Mouse (Mus musculus) gonadal fat pad, adult 2 months (tissue): ENCODE results near the gene Spef2. TPM values are rescaled to one million over a fixed set of nuclear protein-coding genes. Genes with fewer than 3 reads are reported as not detected.

Experiments used
- DNase-seq: peaks from one replicate; pipeline ENCODE4 v3.0.0-alpha.2; 2012; ENCODE audit warnings: low read depth
- polyA plus RNA-seq: library from polyadenylated mRNA; depleted of rRNA; stranded (reverse); fragments of >200 nt; gene quantifications from 2 replicates; pipeline ENCODE4 v1.2.3, GENCODE M21; 2012; rRNA removed

Spef2 gene
- polyA plus RNA-seq, 1 experiment: 0.27 TPM

DNA sequence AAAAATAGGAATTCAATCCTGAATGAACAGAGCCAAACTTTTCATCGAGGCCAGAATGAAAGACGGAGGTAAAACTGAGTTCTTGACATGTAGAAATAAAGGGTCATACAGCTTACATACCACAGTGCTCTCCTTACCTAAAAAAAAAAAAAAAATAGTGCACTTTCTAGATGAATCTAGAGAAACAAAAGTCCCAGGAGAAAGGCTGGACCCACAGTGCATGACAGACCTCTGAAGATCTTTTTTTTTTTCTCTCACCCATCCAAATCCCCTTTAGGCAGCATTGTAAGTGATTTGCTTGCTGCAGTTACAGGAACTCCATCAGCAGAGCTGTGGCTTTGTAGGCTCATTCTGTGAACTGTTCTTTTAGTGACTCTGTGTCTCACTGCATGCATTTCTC is 199.7 kb downstream of the Spef2 start:
- no peak for DNase-seq

DNA sequence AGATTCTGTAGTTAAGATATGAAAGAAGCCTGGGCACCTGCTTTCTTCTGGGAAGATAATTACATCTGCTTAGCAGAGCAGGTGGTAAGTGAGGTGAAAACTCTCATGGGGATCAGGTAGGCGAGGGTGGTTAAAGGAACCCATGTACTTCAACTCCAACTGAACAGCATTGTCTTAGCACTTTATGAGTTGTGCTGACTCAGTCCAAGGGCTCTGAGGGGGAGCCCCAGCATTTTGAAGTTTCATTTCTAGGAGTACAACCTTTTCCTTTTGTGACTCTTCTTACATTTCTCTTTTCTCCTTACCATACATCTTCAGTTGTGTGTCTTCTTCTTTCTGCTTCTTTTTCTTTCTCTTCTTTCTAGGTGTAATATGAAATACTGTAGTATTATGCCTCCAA is 213.5 kb downstream of the Spef2 start:
- DNase-seq: no peak

DNA sequence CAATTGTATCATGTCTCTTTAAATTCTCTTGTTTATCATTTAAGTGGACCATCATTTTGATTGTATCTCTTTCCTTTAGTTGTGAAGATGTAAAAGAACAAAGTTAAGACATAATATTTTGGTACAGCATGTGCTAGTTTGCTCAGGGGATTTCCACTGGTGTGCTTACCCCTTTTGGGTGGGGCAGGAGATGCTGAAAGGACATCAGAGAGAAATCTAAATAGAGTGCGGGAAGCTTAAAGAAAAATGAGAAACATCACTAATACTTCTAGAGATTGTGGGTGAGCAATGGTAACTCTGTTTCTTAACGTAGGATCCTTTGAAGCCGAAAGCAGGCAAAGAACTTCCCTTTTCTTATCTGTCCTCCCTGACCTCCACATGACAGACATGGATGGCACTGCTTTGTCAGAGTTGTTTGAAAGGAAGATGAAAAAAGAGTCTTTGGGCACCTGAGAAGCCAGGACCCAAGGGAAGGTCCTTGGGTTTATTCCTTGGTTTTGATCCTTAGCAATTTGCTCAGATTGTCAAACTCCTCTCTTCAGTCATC is 215.2 kb downstream of the Spef2 start:
- DNase-seq: no peak

DNA sequence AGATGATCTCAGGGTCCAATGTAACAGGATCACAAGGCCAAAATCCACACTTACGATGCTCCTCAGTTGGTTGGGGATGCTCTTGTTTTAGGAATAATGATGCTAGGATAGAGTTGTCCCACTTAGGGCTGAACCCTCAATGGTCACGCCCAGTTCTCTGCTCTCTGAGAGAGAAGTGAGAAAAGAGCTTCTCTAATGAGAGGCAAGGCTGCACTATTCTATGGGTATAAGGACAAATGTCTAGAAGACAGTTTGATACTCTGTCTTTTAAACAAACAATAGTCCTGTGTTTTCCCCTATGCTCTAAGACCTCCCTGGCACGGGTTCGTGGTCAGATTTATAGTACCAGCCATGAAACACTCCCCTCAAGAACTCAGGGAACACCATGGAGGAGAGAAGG is 218.6 kb downstream of the Spef2 start, which contains the start of gene Il7r:
Gene Il7r (minus strand): TSS at position 101 of the 400 bp plus-strand sequence.
- no peak for DNase-seq

DNA sequence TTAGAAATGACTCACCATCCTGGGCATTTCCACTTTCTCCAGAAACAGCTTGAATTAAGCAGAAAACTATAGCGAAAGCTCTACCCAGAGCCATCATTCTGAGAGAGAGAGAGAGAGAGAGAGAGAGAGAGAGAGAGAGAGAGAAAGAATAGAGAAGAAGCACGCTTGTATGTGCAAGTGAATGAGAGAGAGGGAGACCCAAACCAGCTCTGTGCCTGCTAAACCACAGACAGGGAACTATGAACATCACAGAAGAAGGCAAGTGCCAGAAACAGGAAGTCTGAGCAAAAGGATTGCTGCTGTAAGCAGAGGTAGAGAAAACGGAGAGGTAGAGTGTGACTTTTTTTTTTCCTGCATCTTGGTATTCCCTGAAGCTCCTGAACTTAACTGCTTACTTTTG is 219.0 kb downstream of the Spef2 start:
- DNase-seq: no peak

Other genes with a start within 250 kb of the Spef2 start
- 0.30 and 0.89 TPM in 2 replicates for gene Il7r, start 218.7 kb downstream of the Spef2 start, polyA plus RNA-seq